Mouse (Mus musculus): ENCODE data around the gene Ift46.

- TF ChIP-seq MXI1 (IDR thresholded peaks at IDR 0.05; ENCODE audit: low read depth, low read length) (no peak), USF1 (IDR thresholded peaks at IDR 0.05; ENCODE audit: low read depth, low read length) (no peak), TCF12 (IDR thresholded peaks at IDR 0.05; ENCODE audit: low read depth, low read length) (no peak), POLR2A (IDR thresholded peaks at IDR 0.05; ENCODE audit: control insufficient read depth in 1 of 2, insufficient read depth in 1 of 2, low read depth in 1 of 2, low read length in 2 of 2, poor library complexity in 1 of 2) (no peak)
These were observed 61.2 kb downstream of the Ift46 start for GRCm38 (mm10) chr9:44828944-44829343.
